Comparison of ENCODE assay signal across 14 mouse cellular contexts in genomic region chr9:70240703-70241410, GRCm38 (mm10). TPM values are rescaled to one million over a fixed set of nuclear protein-coding genes. Genes with fewer than 3 reads are reported as not detected.
DNase-seq lines count a peak whose midpoint lies in the region; ATAC-seq and TF ChIP-seq lines count a peak whose summit lies in the region.
"Had no signal": no experiment of that assay in that cellular context is flagged by ENCODE, and none has a peak within 500 bp of the region (broad histone marks: within the 10 kb centered on the region; RNA-seq: fewer than 3 reads in every experiment).

No protein-coding gene starts in this region.

- no peak for ATAC-seq in intestine, postnatal 0 days
- peak; percentile 57 for ATAC-seq in liver, embryonic 16.5 days (ENCODE audit: low read depth)

- intact Hi-C loops in gastrocnemius, adult 2 months (cut with DNase I): no loop called here
- intact Hi-C loops in gastrocnemius, postnatal 14 days (cut with DNase I; ENCODE audit: low total_unique reads): no loop called here
- intact Hi-C loops in heart, postnatal 25 days (cut with DNase I): no loop called here

- no peaks in the 10 kb centered on the region for H3K36me3 ChIP-seq in intestine, postnatal 0 days (ENCODE audit: control insufficient read depth, insufficient read depth)
- no peaks in the 10 kb centered on the region for H3K36me3 ChIP-seq in liver, embryonic 16.5 days (ENCODE audit: control insufficient read depth, insufficient read depth)
- H3K36me3 ChIP-seq: forebrain, embryonic 12.5 days; heart, embryonic 12.5 days; hindbrain, embryonic 15.5 days; neural tube, embryonic 12.5 days had no signal

- H3K9ac ChIP-seq in intestine, postnatal 0 days (ENCODE audit: low read depth, low read length): no peak overlapping the region
- no peak overlapping the region for H3K9ac ChIP-seq in liver, embryonic 16.5 days (ENCODE audit: low read depth, low read length)
- H3K9ac ChIP-seq: forebrain, embryonic 12.5 days; heart, embryonic 12.5 days; hindbrain, embryonic 15.5 days; neural tube, embryonic 12.5 days had no signal

- no peaks in the 10 kb centered on the region for H3K27me3 ChIP-seq in intestine, postnatal 0 days (replicated peaks; ENCODE audit: control insufficient read depth, insufficient read depth, low read length)
- no peaks in the 10 kb centered on the region for H3K27me3 ChIP-seq in liver, embryonic 16.5 days (ENCODE audit: control insufficient read depth, insufficient read depth, low read depth, low read length)
- H3K27me3 ChIP-seq: forebrain, embryonic 12.5 days; heart, embryonic 12.5 days; hindbrain, embryonic 15.5 days; neural tube, embryonic 12.5 days had no signal

- H3K4me2 ChIP-seq in intestine, postnatal 0 days (replicated peaks; ENCODE audit: low read depth): peak overlapping the region; percentile 44
- no peak overlapping the region for H3K4me2 ChIP-seq in liver, embryonic 16.5 days (ENCODE audit: low read depth, low read length)
- H3K4me2 ChIP-seq: forebrain, embryonic 12.5 days; heart, embryonic 12.5 days; hindbrain, embryonic 15.5 days; midbrain, embryonic 11.5 days; neural tube, embryonic 12.5 days had no signal

- TF ChIP-seq CTCF in gastrocnemius, adult 2 months (IDR thresholded peaks at IDR 0.05): no peak
- TF ChIP-seq CTCF in intestine, postnatal 0 days (IDR thresholded peaks at IDR 0.05; ENCODE audit: low read depth): no peak

- DNase-seq in gastrocnemius, adult 2 months: no peak
- no peak for DNase-seq in gastrocnemius, postnatal 14 days
- peak; percentile 45 for DNase-seq in NIH3T3 (ENCODE audit: low read depth)
- no peak for DNase-seq in heart, postnatal 25 days (ENCODE audit: low spot score)
- no peak for DNase-seq in layer of hippocampus, postnatal 25 days (ENCODE audit: extremely low spot score in 1 of 2, low spot score in 1 of 2)
- no peak for DNase-seq in layer of hippocampus, postnatal 36 days
- DNase-seq: adrenal gland, postnatal 14 days had no signal

- no peak overlapping the region for H3K4me3 ChIP-seq in gastrocnemius, adult 2 months
- H3K4me3 ChIP-seq in intestine, postnatal 0 days (ENCODE audit: low read depth, low read length): no peak overlapping the region
- no peak overlapping the region for H3K4me3 ChIP-seq in liver, embryonic 16.5 days (ENCODE audit: low read depth, low read length)
- H3K4me3 ChIP-seq: forebrain, embryonic 12.5 days; heart, embryonic 12.5 days; hindbrain, embryonic 15.5 days; neural tube, embryonic 12.5 days had no signal

- H3K9me3 ChIP-seq in intestine, postnatal 0 days (ENCODE audit: control insufficient read depth): no peaks in the 10 kb centered on the region
- no peaks in the 10 kb centered on the region for H3K9me3 ChIP-seq in liver, embryonic 16.5 days (replicated peaks; ENCODE audit: control insufficient read depth, low read length)
- H3K9me3 ChIP-seq: hindbrain, embryonic 15.5 days; neural tube, embryonic 12.5 days had no signal

- WGBS in intestine, postnatal 0 days: 15% methylated on average over 16 of the region's 16 CpGs
- 68% methylated on average over 16 of the region's 16 CpGs for WGBS in liver, embryonic 16.5 days (ENCODE audit: insufficient replicate concordance)

- H3K27ac ChIP-seq in gastrocnemius, adult 2 months: peak overlapping the region; percentile 72
- peak overlapping the region; percentile 82; the same call in 1 of the 2 replicates for H3K27ac ChIP-seq in intestine, postnatal 0 days (ENCODE audit: low read depth, low read length)
- peak overlapping the region; percentile 63 for H3K27ac ChIP-seq in liver, embryonic 16.5 days (ENCODE audit: low read length)
- H3K27ac ChIP-seq: forebrain, embryonic 12.5 days; hindbrain, embryonic 15.5 days; neural tube, embryonic 12.5 days had no signal

- peaks cover 25% of the 10 kb centered on the region; the same call in 1 of the 2 replicates for H3K4me1 ChIP-seq in intestine, postnatal 0 days (replicated peaks; ENCODE audit: control insufficient read depth, insufficient read depth, low read length)
- peaks cover 2% of the 10 kb centered on the region for H3K4me1 ChIP-seq in liver, embryonic 16.5 days (ENCODE audit: control insufficient read depth, low read depth, low read length)
- H3K4me1 ChIP-seq: forebrain, embryonic 12.5 days; hindbrain, embryonic 15.5 days; neural tube, embryonic 12.5 days had no signal

RNA-seq across cellular contexts. Expression of gene Myo1e, which starts 33.7 kb away (rescaled TPM):
- total RNA-seq in gastrocnemius, adult 2 months (2021): 10 to 100 TPM in 1 of 2 experiments, 1 to 10 TPM in 1; 5.7 to 11.7 TPM
- total RNA-seq in gastrocnemius, postnatal 14 days (2021): 10 to 100 TPM; 14.4 to 15.2 TPM
- polyA plus RNA-seq in intestine, postnatal 0 days (2015; fragmentation: Nextera tagmentation; extraction: Ambion mirVana): 15.2 and 16.2 TPM in 2 replicates
- 3.9 and 5.1 TPM in 2 replicates for polyA plus RNA-seq in liver, embryonic 16.5 days (2015; fragmentation: Nextera tagmentation; extraction: Ambion mirVana)
- total RNA-seq in heart, postnatal 25 days (2021): 10 to 100 TPM; 10.6 to 12.2 TPM
- 1 to 10 TPM; 8.9 TPM for total RNA-seq in layer of hippocampus, postnatal 25 days (2021)
- 1 to 10 TPM; 8.0 to 8.1 TPM for total RNA-seq in layer of hippocampus, postnatal 36 days (2021)
